Mouse (Mus musculus): ENCODE measurements around the gene Tmem150a. TPM values are rescaled to one million over a fixed set of nuclear protein-coding genes. Genes with fewer than 3 reads are reported as not detected.

Gene Tmem150a
- polyA plus RNA-seq, 1 experiment from 2014 or later: 15.4 TPM

- ATAC-seq (ENCODE audit: low read depth): no peak
- WGBS: 95% methylated on average over 6 of the region's 6 CpGs
- H3K27ac ChIP-seq (ENCODE audit: low read depth, low read length): no peak overlapping the region
These were observed 31.3 kb upstream of the Tmem150a start for GRCm38 (mm10) chr6:72323786-72324508.

DNA sequence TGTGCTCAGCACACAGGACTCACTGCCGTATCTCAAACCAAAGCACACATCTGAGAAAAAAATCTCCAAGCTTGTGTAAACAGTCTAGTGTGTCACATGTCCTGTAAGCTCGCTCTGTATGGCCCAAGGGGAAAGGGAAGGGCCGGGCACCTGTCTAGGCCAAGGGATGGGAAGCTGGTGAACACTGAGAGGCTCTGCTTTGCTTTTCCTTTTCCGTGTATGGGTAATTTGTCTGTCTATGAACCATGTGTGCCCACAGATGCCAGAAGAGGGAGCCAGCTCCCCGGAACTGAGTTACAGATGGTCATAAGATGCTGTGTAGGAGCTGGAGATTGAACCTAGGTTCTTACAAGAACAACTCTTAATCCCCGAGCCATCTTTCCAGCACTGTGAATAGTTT, 29.0 kb upstream of the Tmem150a start:
- H3K27ac ChIP-seq (ENCODE audit: low read depth, low read length): no peak overlapping the region
- peaks cover 52% of the 10 kb centered on the region for H3K36me3 ChIP-seq (ENCODE audit: control insufficient read depth, insufficient read depth, low read length)
- no peaks in the 10 kb centered on the region for H3K27me3 ChIP-seq (ENCODE audit: control insufficient read depth, insufficient read depth, low read length)
- H3K9ac ChIP-seq (replicated peaks; ENCODE audit: low read depth, low read length): no peak overlapping the region
- no peaks in the 10 kb centered on the region for H3K9me3 ChIP-seq (ENCODE audit: control insufficient read depth, low read length)
- no peak overlapping the region for H3K4me3 ChIP-seq (ENCODE audit: low read depth, low read length)
- no peak for ATAC-seq (ENCODE audit: low read depth)
- no peak overlapping the region for H3K4me2 ChIP-seq (ENCODE audit: low read depth, low read length)
- WGBS: 83% methylated on average over 6 of the region's 6 CpGs
- no peaks in the 10 kb centered on the region for H3K4me1 ChIP-seq (ENCODE audit: control insufficient read depth, insufficient read depth, low read length)

More at GRCm38 (mm10) chr6:72323786-72324508, 31.3 kb upstream of the Tmem150a start:
- Histone ChIP-seq H3K4me3 (ENCODE audit: low read depth, low read length) (no peak overlapping the region), H3K9me3 (ENCODE audit: control insufficient read depth, low read length) (no peaks in the 10 kb centered on the region), H3K27me3 (ENCODE audit: control insufficient read depth, insufficient read depth, low read length) (no peaks in the 10 kb centered on the region), H3K4me2 (ENCODE audit: low read depth, low read length) (no peak overlapping the region), H3K4me1 (ENCODE audit: control insufficient read depth, insufficient read depth, low read length) (no peaks in the 10 kb centered on the region), H3K9ac (replicated peaks; ENCODE audit: low read depth, low read length) (no peak overlapping the region), H3K36me3 (ENCODE audit: control insufficient read depth, insufficient read depth, low read length) (peaks cover 67% of the 10 kb centered on the region)

- no peak overlapping the region for H3K4me2 ChIP-seq (ENCODE audit: low read depth, low read length)
- ATAC-seq (ENCODE audit: low read depth): no peak
- peaks cover 50% of the 10 kb centered on the region for H3K36me3 ChIP-seq (ENCODE audit: control insufficient read depth, insufficient read depth, low read length)
- H3K4me1 ChIP-seq (ENCODE audit: control insufficient read depth, insufficient read depth, low read length): no peaks in the 10 kb centered on the region
- H3K4me3 ChIP-seq (ENCODE audit: low read depth, low read length): no peak overlapping the region
- H3K9me3 ChIP-seq (ENCODE audit: control insufficient read depth, low read length): no peaks in the 10 kb centered on the region
- H3K9ac ChIP-seq (replicated peaks; ENCODE audit: low read depth, low read length): no peak overlapping the region
- no peak overlapping the region for H3K27ac ChIP-seq (ENCODE audit: low read depth, low read length)
- WGBS: 98% methylated on average over 5 of the region's 5 CpGs
- H3K27me3 ChIP-seq (ENCODE audit: control insufficient read depth, insufficient read depth, low read length): no peaks in the 10 kb centered on the region
These were observed 26.2 kb upstream of the Tmem150a start for GRCm38 (mm10) chr6:72329019-72329418.

GRCm38 (mm10) chr6:72330133-72330532, 25.1 kb upstream of the Tmem150a start:
- ATAC-seq (ENCODE audit: low read depth): no peak
- WGBS: 92% methylated on average over 4 of the region's 4 CpGs
- Histone ChIP-seq H3K4me1 (ENCODE audit: control insufficient read depth, insufficient read depth, low read length) (no peaks in the 10 kb centered on the region), H3K4me2 (ENCODE audit: low read depth, low read length) (no peak overlapping the region), H3K27ac (ENCODE audit: low read depth, low read length) (no peak overlapping the region), H3K27me3 (ENCODE audit: control insufficient read depth, insufficient read depth, low read length) (no peaks in the 10 kb centered on the region), H3K4me3 (ENCODE audit: low read depth, low read length) (no peak overlapping the region), H3K36me3 (ENCODE audit: control insufficient read depth, insufficient read depth, low read length) (peaks cover 50% of the 10 kb centered on the region), H3K9me3 (ENCODE audit: control insufficient read depth, low read length) (no peaks in the 10 kb centered on the region), H3K9ac (replicated peaks; ENCODE audit: low read depth, low read length) (no peak overlapping the region)

DNA sequence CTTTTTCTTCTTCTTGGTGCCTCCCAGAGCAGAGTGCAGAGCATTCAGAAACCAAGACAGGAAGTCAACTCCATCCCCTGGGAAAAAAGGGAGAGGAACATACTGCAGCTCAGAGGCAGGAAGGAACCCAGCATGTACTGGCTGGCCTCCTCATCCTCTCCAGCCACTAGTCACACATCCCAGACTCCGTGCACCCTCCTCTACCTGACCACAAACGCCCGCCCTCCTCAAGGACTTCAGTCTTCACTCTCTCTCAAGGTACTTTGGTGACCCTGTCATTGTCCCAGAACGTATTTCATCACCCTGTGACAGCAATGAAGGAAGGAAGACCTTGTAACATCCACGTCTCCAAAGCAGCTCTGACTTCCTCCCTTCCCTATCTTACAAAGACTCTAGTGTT, 22.1 kb upstream of the Tmem150a start:
- no peak overlapping the region for H3K9ac ChIP-seq (replicated peaks; ENCODE audit: low read depth, low read length)
- peaks cover 54% of the 10 kb centered on the region for H3K36me3 ChIP-seq (ENCODE audit: control insufficient read depth, insufficient read depth, low read length)

GRCm38 (mm10) chr6:72340481-72340880, 14.8 kb upstream of the Tmem150a start:
- no peak overlapping the region for H3K27ac ChIP-seq (ENCODE audit: low read depth, low read length)
- no peaks in the 10 kb centered on the region for H3K27me3 ChIP-seq (ENCODE audit: control insufficient read depth, insufficient read depth, low read length)
- no peaks in the 10 kb centered on the region for H3K9me3 ChIP-seq (ENCODE audit: control insufficient read depth, low read length)
- H3K4me2 ChIP-seq (ENCODE audit: low read depth, low read length): no peak overlapping the region
- no peak overlapping the region for H3K9ac ChIP-seq (replicated peaks; ENCODE audit: low read depth, low read length)
- peaks cover 8% of the 10 kb centered on the region for H3K4me1 ChIP-seq (ENCODE audit: control insufficient read depth, insufficient read depth, low read length)
- WGBS: 62% methylated on average over 2 of the region's 2 CpGs
- H3K36me3 ChIP-seq (ENCODE audit: control insufficient read depth, insufficient read depth, low read length): peaks cover 21% of the 10 kb centered on the region
- ATAC-seq (ENCODE audit: low read depth): no peak
- no peak overlapping the region for H3K4me3 ChIP-seq (ENCODE audit: low read depth, low read length)

More for the DNA sequence above, 22.1 kb upstream of the Tmem150a start:
- no peaks in the 10 kb centered on the region for H3K27me3 ChIP-seq (ENCODE audit: control insufficient read depth, insufficient read depth, low read length)
- no peaks in the 10 kb centered on the region for H3K4me1 ChIP-seq (ENCODE audit: control insufficient read depth, insufficient read depth, low read length)
- no peak overlapping the region for H3K4me2 ChIP-seq (ENCODE audit: low read depth, low read length)
- ATAC-seq (ENCODE audit: low read depth): no peak
- H3K27ac ChIP-seq (ENCODE audit: low read depth, low read length): no peak overlapping the region
- WGBS: 74% methylated on average over 5 of the region's 5 CpGs
- H3K9me3 ChIP-seq (ENCODE audit: control insufficient read depth, low read length): no peaks in the 10 kb centered on the region
- no peak overlapping the region for H3K4me3 ChIP-seq (ENCODE audit: low read depth, low read length)

- Histone ChIP-seq H3K9ac (replicated peaks; ENCODE audit: low read depth, low read length) (peak overlapping the region; percentile 81), H3K4me2 (ENCODE audit: low read depth, low read length) (peak overlapping the region; percentile 92), H3K4me1 (ENCODE audit: control insufficient read depth, insufficient read depth, low read length) (peaks cover 19% of the 10 kb centered on the region), H3K27me3 (ENCODE audit: control insufficient read depth, insufficient read depth, low read length) (peaks cover 3% of the 10 kb centered on the region), H3K9me3 (ENCODE audit: control insufficient read depth, low read length) (no peaks in the 10 kb centered on the region), H3K4me3 (ENCODE audit: low read depth, low read length) (peak overlapping the region; percentile 84), H3K27ac (ENCODE audit: low read depth, low read length) (peak overlapping the region; percentile 63), H3K36me3 (ENCODE audit: control insufficient read depth, insufficient read depth, low read length) (0 out of 2 replicates have a peak, but pooled peaks cover 4% of the 10 kb centered on the region)
- under 1% methylated on average over 17 of the region's 42 CpGs for WGBS
- no peak for ATAC-seq (ENCODE audit: low read depth)
These were observed 10.7 kb upstream of the Tmem150a start for GRCm38 (mm10) chr6:72344396-72345073.

GRCm38 (mm10) chr6:72345074-72345567, 10.1 kb upstream of the Tmem150a start, which contains the start of gene Usp39:
Gene Usp39 (minus strand): TSS chr6:72345184.
- H3K9me3 ChIP-seq (ENCODE audit: control insufficient read depth, low read length): no peaks in the 10 kb centered on the region
- H3K27me3 ChIP-seq (ENCODE audit: control insufficient read depth, insufficient read depth, low read length): peaks cover 3% of the 10 kb centered on the region
- peaks cover 4% of the 10 kb centered on the region; the same call in 1 of the 2 replicates for H3K36me3 ChIP-seq (ENCODE audit: control insufficient read depth, insufficient read depth, low read length)
- WGBS: under 1% methylated on average over 30 of the region's 30 CpGs
- H3K4me3 ChIP-seq (ENCODE audit: low read depth, low read length): peak within 1 kb of the TSS; percentile 84
- H3K4me2 ChIP-seq (ENCODE audit: low read depth, low read length): peak within 1 kb of the TSS; percentile 92
- H3K27ac ChIP-seq (ENCODE audit: low read depth, low read length): peak within 1 kb of the TSS; percentile 63
- peaks cover 19% of the 10 kb centered on the region for H3K4me1 ChIP-seq (ENCODE audit: control insufficient read depth, insufficient read depth, low read length)
- ATAC-seq (ENCODE audit: low read depth): peak; percentile 85
- peak within 1 kb of the TSS; percentile 81 for H3K9ac ChIP-seq (replicated peaks; ENCODE audit: low read depth, low read length)

DNA sequence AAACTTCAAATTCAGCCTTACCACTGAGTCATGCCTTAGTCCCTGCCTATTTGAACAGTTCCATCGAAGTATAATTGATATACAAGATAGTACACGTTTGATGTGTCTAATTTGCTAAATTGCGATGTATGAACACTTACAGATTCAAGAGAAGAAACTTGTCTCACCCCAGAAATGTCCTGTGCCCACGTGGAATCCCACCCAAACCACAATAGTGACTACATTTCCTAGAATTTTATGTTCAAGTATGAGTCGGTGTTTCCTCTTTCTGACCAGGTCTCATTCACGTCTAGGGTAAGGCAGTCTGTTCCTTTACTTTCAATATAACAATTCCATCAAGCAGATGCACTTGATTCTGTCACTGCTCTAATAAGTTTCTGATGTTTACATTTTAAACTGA, 9.6 kb upstream of the Tmem150a start:
- Histone ChIP-seq H3K9me3 (ENCODE audit: control insufficient read depth, low read length) (no peaks in the 10 kb centered on the region), H3K27ac (ENCODE audit: low read depth, low read length) (no peak overlapping the region), H3K9ac (replicated peaks; ENCODE audit: low read depth, low read length) (no peak overlapping the region), H3K27me3 (ENCODE audit: control insufficient read depth, insufficient read depth, low read length) (peaks cover 3% of the 10 kb centered on the region), H3K4me2 (ENCODE audit: low read depth, low read length) (peak overlapping the region; percentile 92), H3K36me3 (ENCODE audit: control insufficient read depth, insufficient read depth, low read length) (peaks cover 7% of the 10 kb centered on the region; the same call in 1 of the 2 replicates), H3K4me1 (ENCODE audit: control insufficient read depth, insufficient read depth, low read length) (peaks cover 19% of the 10 kb centered on the region), H3K4me3 (ENCODE audit: low read depth, low read length) (peak overlapping the region; percentile 84)
- WGBS: 52% methylated on average over 6 of the region's 6 CpGs
- 0 out of 2 replicates have a peak, but pooled peaks have one; percentile 0 for ATAC-seq (ENCODE audit: low read depth)
